Mouse (Mus musculus): Measurements from ENCODE around the gene Polr2i. TPM values are rescaled to one million over a fixed set of nuclear protein-coding genes. Genes with fewer than 3 reads are reported as not detected.
A peak's percentile ranks its signal among the peaks of the same experiment; 100 is the strongest.
"Not testable (repeated sequence)": the region's sequence is repeated elsewhere in the genome, so short reads cannot be mapped to it uniquely, and the experiment has no call there.

The Polr2i gene
- total RNA-seq, 2 experiments from 2014 or later: 42.0 to 91.3 TPM

- no peak for ATAC-seq (replicated peaks; ENCODE audit: low FRiP score, low TSS enrichment, poor library complexity, severe bottlenecking)
Measured at GRCm38 (mm10) chr7:30202895-30203690, 28.7 kb upstream of the Polr2i start.

GRCm38 (mm10) chr7:30204380-30204779 lies 27.4 kb upstream of the Polr2i start:
- no peak; the same call in 1 of the 2 replicates for ATAC-seq (replicated peaks; ENCODE audit: low FRiP score, low TSS enrichment, poor library complexity, severe bottlenecking)

- peak; percentile 79 for ATAC-seq (replicated peaks; ENCODE audit: low FRiP score, low TSS enrichment, poor library complexity, severe bottlenecking)
Measured at GRCm38 (mm10) chr7:30205383-30205782, 26.4 kb upstream of the Polr2i start.

DNA sequence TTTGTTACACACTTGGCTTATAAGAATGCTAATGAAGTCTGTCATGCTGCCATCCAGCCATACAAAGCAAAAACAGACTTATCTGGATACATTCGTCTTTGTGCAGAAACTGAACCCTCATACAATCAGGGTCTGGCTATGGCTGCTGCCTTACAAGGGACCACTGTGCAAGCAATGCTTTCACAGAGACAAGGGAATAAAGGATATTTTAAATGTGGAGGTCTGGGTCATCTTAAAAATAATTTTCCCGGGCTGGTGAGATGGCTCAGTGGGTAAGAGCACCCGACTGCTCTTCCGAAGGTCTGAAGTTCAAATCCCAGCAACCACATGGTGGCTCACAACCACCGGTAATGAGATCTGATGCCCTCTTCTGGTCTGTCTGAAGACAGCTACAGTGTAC lies 25.4 kb upstream of the Polr2i start:
- ATAC-seq (replicated peaks; ENCODE audit: low FRiP score, low TSS enrichment, poor library complexity, severe bottlenecking): not testable (repeated sequence)

- no peak for ATAC-seq (replicated peaks; ENCODE audit: low FRiP score, low TSS enrichment, poor library complexity, severe bottlenecking)
Measured at GRCm38 (mm10) chr7:30211025-30211424, 20.7 kb upstream of the Polr2i start.

- no peak for ATAC-seq (replicated peaks; ENCODE audit: low FRiP score, low TSS enrichment, poor library complexity, severe bottlenecking)
Measured at GRCm38 (mm10) chr7:30213881-30214280, 17.9 kb upstream of the Polr2i start.

- ATAC-seq (replicated peaks; ENCODE audit: low FRiP score, low TSS enrichment, poor library complexity, severe bottlenecking): no peak
Measured at GRCm38 (mm10) chr7:30215875-30216274, 15.9 kb upstream of the Polr2i start.

GRCm38 (mm10) chr7:30216723-30217151 lies 15.0 kb upstream of the Polr2i start:
- peak; percentile 57 for ATAC-seq (replicated peaks; ENCODE audit: low FRiP score, low TSS enrichment, poor library complexity, severe bottlenecking)

- ATAC-seq (replicated peaks; ENCODE audit: low FRiP score, low TSS enrichment, poor library complexity, severe bottlenecking): no peak
Measured at GRCm38 (mm10) chr7:30217277-30217676, 14.5 kb upstream of the Polr2i start.

DNA sequence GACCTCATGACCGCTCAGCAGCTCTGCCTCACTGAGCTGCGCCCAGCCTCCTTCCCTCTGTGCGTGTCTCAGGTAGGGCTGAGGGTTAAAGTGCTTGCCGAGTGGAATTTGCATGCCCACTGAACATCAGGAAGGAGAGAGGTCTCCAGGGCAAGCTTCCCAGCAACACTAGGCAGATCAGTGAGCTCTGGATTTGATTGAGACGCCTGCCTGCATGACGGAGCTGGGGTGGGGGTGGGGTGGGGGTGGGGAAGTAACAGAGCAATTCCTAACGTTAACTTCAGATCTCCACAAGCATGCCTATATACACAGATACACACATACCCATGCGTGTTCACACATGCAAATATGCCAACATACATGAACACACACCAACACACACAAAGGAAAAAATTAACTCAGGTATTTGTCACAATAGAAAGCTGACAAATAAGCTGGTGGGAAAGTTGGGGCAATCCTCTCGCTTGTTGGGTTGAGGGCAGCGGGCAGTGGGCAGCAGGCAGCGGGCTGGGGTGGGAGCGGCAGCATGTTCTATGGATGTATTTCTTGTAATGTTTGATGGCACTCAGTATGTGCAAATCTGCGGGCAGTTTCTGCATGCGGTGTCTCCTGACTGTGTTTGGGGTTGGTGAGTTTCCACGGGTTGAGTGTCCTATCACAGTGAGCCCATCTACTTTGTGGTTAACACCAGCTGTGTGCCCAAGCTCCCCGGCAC lies 12.3 kb upstream of the Polr2i start:
- peak; percentile 79 for ATAC-seq (replicated peaks; ENCODE audit: low FRiP score, low TSS enrichment, poor library complexity, severe bottlenecking)

- no peak for ATAC-seq (replicated peaks; ENCODE audit: low FRiP score, low TSS enrichment, poor library complexity, severe bottlenecking)
Measured at GRCm38 (mm10) chr7:30220008-30220356, 11.8 kb upstream of the Polr2i start.

DNA sequence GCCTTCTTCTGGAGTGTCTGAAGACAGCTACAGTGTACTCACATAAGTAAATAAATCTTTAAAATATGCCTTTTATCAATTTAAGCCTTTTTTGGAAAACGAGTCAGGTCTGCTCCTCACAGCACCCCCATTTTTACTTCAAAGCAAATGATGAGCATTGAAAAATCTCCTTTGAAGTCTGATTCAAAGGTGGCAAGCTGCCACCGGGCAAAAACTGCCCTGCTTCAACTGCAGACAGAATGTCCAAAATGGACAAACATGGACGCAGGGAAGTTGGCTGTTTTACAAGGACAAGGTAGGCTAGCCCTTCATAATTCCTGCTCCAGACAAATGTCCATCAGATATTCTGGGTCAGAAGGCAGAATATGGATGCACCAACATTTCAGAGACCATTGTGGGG lies 10.3 kb upstream of the Polr2i start:
- no peak for ATAC-seq (replicated peaks; ENCODE audit: low FRiP score, low TSS enrichment, poor library complexity, severe bottlenecking)

DNA sequence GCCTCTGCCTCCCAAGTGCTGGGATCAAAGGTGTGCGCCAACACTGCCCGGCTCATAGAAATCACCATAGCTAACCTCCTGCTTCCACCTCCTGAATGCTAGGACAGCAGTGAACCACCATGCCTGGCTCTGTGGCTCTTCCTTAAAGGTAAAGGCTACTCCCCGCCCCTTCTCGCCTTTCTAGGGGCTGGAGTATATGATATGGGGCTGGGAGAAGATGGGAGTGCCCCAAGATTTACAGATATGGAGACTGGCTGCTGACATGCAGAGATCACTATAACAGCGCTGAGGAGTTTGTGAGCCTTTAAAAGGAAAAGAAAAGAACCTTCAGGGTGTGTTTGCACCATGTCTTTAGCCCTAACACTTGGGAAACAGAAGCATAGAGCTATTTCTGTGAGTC lies 9.5 kb upstream of the Polr2i start:
- peak; percentile 58; the same call in 1 of the 2 replicates for ATAC-seq (replicated peaks; ENCODE audit: low FRiP score, low TSS enrichment, poor library complexity, severe bottlenecking)

- ATAC-seq (replicated peaks; ENCODE audit: low FRiP score, low TSS enrichment, poor library complexity, severe bottlenecking): no peak
Measured at GRCm38 (mm10) chr7:30224206-30224605, 7.5 kb upstream of the Polr2i start.

GRCm38 (mm10) chr7:30231328-30231668 lies 450 bp upstream of the Polr2i start:
- no peak for ATAC-seq (replicated peaks; ENCODE audit: low FRiP score, low TSS enrichment, poor library complexity, severe bottlenecking)

GRCm38 (mm10) chr7:30232631-30233148 lies 942 bp downstream of the Polr2i start:
- peak; percentile 39 for ATAC-seq (replicated peaks; ENCODE audit: low FRiP score, low TSS enrichment, poor library complexity, severe bottlenecking)

DNA sequence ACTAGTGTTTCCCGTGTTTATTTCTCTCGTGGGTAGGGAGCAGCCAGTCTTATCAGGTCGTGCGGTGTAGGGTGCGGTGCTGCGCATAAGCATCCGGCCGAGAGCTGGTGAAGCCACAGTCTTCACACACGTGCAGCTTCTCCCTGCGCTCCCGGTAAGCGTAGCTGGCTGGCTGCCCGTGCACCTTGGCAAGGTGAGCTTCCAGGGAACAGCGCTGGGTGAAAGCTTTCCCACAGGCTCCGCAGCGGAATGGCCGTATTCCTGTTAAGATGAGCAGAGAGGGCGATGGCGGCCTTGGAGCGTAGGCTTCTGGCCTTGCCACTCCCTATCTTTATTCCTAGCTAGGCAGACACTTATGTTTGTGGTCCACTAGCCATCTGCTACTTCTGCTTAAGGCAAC lies 1.6 kb downstream of the Polr2i start:
- ATAC-seq (replicated peaks; ENCODE audit: low FRiP score, low TSS enrichment, poor library complexity, severe bottlenecking): no peak

DNA sequence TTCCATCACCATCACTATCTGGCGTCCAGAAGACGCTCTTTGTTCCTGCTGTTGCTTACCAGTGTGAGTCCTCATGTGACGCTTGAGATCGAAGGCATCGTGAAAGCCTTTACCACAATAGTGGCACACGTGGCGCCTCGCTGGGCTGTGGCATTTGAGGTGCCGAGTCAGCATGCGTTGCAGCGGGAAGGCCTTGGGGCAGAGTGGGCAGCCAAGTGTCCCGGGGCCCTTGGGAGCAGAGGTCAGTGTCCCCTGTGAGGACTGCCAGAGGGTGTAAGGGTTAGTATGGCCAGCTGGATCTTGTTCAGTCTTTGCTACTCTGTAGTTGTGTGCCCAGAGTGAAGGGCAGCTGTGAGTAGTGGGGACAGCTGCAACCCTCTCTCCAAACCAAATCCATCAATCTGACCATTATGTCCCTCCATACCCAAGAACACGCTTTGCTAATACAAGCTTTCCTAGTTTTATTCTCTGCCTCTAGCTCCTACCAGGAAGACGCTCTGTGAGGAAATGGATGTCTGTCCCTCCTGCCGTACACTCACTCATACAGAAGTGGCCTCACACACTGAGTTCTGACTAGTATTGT lies 2.6 kb downstream of the Polr2i start:
- ATAC-seq (replicated peaks; ENCODE audit: low FRiP score, low TSS enrichment, poor library complexity, severe bottlenecking): no peak

- ATAC-seq (replicated peaks; ENCODE audit: low FRiP score, low TSS enrichment, poor library complexity, severe bottlenecking): no peak
Measured at GRCm38 (mm10) chr7:30235091-30235490, 3.3 kb downstream of the Polr2i start.

DNA sequence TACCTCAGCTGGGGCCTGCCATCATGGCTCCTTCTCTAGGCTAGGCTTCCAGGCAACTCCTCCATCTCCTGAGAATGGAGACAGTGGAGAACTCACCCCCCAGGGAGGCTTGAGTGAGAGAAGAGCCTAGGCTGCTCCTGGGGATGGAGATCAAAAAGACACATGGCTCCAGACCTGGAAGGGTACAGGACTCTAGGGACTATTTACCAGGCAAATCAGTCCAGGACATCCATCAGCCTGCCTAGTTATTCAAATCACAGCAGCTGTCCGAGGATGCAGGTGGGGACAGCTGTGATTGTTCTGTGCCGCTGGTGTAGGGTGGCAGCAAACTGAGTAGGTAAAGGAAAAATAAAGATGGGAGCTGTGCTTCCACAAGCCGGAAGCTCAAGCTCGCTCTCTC lies 3.9 kb downstream of the Polr2i start, which contains the start of gene Ovol3:
TSS of gene Ovol3 (minus strand) at position 101 of the 400 bp plus-strand sequence.
- ATAC-seq (replicated peaks; ENCODE audit: low FRiP score, low TSS enrichment, poor library complexity, severe bottlenecking): no peak

Measured in megakaryocyte-erythroid progenitor cell, adult 5-6 weeks (primary cell).